In the genomic region with DNA sequence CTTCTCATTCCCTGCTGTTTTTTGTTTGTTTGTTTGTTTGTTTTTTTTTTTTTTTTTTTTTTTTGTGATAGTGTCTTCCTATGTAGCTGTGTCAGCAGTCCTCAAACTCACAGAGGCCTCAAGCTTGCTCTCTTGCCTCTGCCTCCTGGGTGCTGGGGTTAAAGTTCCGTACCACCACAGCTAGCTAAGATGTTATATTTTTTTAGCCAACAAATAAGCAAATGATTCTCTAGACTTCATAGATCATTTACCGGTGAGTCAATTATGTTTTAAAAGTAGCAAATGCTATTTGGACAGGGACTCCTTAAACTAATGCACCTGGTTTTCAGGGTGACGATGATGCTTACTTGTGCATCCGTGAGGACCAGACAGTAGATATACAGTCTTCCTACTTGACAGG, we compare ENCODE assay signal across 21 mouse cellular contexts.
"Had no signal": no experiment of that assay in that cellular context is flagged by ENCODE, and none has a peak within 500 bp of the region (broad histone marks: within the 10 kb centered on the region; RNA-seq: fewer than 3 reads in every experiment).

No protein-coding gene starts in this region.

- H3K36me3 ChIP-seq: lung, embryonic 15.5 days; midbrain, embryonic 10.5 days; midbrain, embryonic 13.5 days; neural tube, embryonic 13.5 days had no signal

- H3K27me3 ChIP-seq: liver, embryonic 12.5 days; liver, embryonic 15.5 days; megakaryocyte, embryonic 14.5 days; midbrain, embryonic 13.5 days; neural tube, embryonic 13.5 days had no signal

- ATAC-seq: liver, embryonic 12.5 days; midbrain, embryonic 13.5 days; midbrain, embryonic 16.5 days had no signal

- H3K27ac ChIP-seq: layer of hippocampus, adult 2 months; liver, embryonic 12.5 days; liver, embryonic 15.5 days; lung, embryonic 15.5 days; midbrain, embryonic 10.5 days; midbrain, embryonic 13.5 days; neural tube, embryonic 13.5 days; stomach, postnatal 0 days had no signal

- H3K4me2 ChIP-seq: liver, embryonic 12.5 days; liver, embryonic 15.5 days; lung, embryonic 15.5 days; midbrain, embryonic 13.5 days; neural tube, embryonic 13.5 days had no signal

- H3K4me3 ChIP-seq: layer of hippocampus, adult 2 months; liver, embryonic 12.5 days; liver, embryonic 15.5 days; lung, embryonic 15.5 days; megakaryocyte, embryonic 14.5 days; midbrain, embryonic 10.5 days; midbrain, embryonic 13.5 days; myocyte; neural tube, embryonic 13.5 days had no signal

- H3K4me1 ChIP-seq: liver, embryonic 15.5 days; lung, embryonic 15.5 days; neural tube, embryonic 13.5 days had no signal

- H3K9ac ChIP-seq: liver, embryonic 12.5 days; liver, embryonic 15.5 days; lung, embryonic 15.5 days; midbrain, embryonic 13.5 days; neural tube, embryonic 13.5 days had no signal

- DNase-seq: layer of hippocampus, adult 9-11 months; lung, adult 18-20 months; lung, postnatal 10 days; lung, postnatal 36 days; right cerebral cortex, adult 18-20 months; right cerebral cortex, postnatal 14 days; right cerebral cortex, postnatal 4 days; thymus, adult 2 months; thymus, postnatal 14 days; thymus, postnatal 4 days had no signal

- H3K9me3 ChIP-seq: liver, embryonic 12.5 days; liver, embryonic 15.5 days; lung, embryonic 15.5 days; megakaryocyte, embryonic 14.5 days; midbrain, embryonic 10.5 days; midbrain, embryonic 13.5 days; neural tube, embryonic 13.5 days had no signal
